Mouse (Mus musculus): ENCODE results near the gene Ankmy1.

Gene Ankmy1

DNA sequence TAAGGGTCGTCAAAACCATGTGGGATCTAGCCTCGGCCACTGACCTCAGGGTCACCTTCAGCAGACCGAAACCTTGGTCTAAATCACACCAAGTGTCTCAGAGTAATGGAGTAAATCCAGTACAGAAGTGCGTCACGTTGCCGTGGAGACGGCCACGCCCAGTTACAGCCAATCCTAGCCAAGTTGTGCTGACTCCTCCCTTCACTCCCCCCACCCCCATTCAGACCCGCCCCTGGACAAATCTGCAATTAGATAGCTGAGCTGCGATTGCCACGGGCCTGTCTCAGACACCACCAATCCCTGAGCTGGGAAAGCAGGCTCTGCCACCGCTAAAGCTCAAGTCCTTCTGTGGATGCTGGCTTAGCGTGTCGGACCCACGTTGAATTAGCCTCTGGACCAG is at the start of gene Ankmy1:
Ankmy1 (minus strand) TSS at position 121 of the 400 bp plus-strand sequence.
- DNase-seq, result peak; percentile 69

- DNase-seq, result no peak
Observed at GRCm38 (mm10) chr1:92950607-92951006, 47.9 kb upstream of the Ankmy1 start, which contains the start of gene Gpr35. Gene Gpr35 (plus strand): TSS chr1:92950865.

- no peak for DNase-seq
Observed at GRCm38 (mm10) chr1:92949426-92949825, 46.7 kb upstream of the Ankmy1 start.

DNA sequence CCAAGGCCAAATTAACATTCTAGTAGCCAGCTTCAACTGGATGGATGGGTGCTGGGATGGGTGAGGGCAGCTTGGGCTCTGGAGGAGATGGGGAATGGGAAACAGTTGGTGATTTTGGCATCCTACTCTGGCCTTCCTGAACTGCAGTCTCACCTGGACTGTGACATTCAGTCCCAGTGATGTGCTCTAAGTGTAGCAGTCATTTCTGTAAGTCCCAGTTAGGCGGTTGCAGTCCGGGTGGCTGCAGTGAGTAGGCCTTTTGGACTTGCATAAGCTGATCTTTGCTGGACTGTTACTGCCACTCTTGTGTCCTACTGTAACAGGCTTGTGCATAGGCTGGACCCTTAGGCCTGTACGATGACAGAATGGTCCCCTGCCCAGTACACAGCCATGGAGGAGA is 45.3 kb upstream of the Ankmy1 start:
- DNase-seq, result no peak

- DNase-seq, result no peak
Observed at GRCm38 (mm10) chr1:92943219-92943989, 40.7 kb upstream of the Ankmy1 start.

DNA sequence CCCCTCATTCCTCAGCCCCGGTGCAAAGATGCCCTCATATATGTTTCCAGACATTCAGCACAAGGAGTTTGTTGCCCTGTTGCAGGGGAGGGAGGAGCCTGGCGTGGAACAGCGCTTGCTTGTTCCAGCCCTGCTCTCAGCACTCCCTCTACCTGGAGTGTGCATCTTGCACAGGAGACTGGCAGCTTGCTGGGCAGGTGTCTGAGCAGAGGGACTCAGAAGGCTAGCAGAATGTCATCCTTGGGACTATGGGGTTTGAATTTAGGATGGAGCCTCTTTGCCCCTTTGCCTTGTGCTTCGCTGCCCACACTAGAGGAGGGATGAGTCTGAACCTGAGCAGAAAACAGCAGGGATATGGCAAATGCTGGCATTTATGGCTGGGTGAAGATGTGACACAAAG is 37.0 kb upstream of the Ankmy1 start:
- no peak for DNase-seq

DNA sequence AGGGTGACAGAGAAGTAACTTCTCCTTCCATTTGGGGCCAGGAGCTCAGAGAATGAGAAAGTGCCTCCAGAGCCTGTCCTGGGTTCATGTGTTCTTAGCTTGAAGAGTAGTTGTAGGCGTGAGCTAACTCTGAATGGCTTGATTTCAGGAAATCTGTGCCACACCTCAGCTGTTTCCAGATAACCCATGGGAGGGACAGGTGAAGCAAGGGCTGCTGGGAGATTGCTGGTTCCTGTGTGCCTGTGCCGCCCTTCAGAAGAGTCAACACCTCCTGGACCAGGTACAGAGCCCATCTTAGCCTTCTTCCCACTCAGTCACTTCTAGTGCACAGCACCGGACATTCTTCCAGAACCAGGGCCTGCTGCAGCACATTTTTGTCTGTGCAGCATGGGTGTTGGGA is 35.1 kb upstream of the Ankmy1 start:
- DNase-seq, result no peak

DNA sequence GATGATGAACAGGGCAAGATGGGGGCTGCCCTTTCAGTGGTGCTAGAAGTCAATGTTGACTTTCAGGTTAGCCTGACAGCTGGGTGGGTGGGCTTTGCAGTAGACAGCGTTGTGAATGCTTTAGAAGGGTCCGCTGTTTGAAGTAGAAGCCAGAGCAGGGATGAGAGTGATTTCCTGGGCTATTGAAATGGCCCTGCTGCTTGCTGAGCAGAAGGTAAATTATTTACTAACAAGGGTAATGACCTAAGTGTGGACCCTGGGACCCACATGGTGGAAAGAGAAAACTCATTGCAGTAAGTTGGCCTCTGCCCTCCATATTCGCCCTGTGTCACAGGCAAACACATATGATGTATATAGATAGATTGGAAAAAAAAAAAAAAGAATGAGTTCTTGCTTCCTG is 33.8 kb upstream of the Ankmy1 start:
- no peak for DNase-seq

- no peak for DNase-seq
Observed at GRCm38 (mm10) chr1:92935977-92936376, 33.3 kb upstream of the Ankmy1 start.

DNA sequence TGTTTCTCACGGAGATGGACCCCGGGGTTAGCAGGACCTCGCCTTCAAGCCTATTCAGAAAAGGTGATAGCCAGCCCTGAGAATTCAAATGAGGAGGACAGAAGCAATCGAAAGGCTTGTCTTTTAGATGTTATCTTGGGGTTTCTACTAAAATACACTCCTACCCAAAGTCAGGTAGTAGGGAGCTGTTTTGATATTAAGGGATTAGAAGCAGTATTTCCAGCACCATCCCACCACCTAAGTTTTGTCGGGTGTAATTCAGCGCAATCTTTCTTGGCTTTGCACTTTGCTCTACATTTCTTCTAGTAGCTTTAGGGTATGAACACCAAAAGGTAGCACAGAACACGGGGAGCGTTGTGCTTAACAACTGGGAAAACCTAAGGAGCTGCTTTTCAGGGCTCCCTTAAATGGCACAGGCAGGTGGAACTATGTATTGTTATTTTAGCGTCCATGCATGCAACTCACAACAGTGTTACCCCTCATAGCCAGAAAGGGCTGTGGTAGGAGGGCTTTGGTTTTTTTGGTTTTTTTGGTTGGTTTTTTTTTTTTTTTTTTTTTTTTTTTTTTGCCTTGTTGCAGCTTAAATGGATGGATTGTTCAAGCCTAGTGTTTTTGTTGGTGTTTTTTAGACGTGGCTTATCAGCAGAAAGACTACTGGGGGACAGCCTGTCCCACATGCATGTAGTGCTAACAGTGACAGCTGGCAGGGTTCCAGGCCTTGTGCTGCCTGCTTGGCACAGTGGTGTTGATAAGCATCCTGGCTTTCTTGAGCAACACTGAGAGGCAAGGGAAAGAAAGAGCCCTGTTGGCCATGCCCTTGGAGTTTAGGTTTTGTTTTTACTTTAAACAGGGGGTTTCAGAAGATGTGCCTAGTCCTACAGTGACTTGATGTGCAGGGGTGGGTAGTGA is 32.6 kb upstream of the Ankmy1 start:
- peak; percentile 40 for DNase-seq

GRCm38 (mm10) chr1:92934182-92934827 is 31.6 kb upstream of the Ankmy1 start, which contains the start of gene Capn10:
Gene Capn10 (plus strand): TSS chr1:92934376.
- DNase-seq, result peak; percentile 97

- no peak for DNase-seq
Observed at GRCm38 (mm10) chr1:92933611-92934010, 30.9 kb upstream of the Ankmy1 start.

DNA sequence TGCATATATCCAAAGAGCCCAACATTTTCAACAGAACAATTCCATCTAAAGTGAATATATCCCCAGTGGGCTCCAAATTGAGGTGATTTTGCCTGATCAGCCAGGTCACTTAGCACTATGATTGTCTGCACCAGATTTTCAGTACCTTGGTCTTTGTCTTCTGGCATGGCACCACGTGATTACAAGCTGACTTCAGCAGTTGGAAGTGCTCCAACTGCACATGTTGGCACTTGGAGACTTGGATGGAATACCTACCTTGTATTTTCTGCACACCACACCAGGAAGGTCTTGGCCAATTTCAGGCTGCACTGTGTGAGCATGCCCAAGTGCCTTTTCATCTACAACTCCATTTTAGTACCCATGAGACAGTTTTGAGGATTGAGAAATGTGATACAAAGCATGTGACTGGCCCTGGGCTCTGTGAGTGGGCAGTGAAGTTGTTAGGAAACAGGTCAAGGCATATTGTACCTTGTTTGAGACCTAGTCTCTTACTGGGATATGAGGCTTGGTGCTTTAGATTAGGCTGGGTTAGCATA is 27.5 kb upstream of the Ankmy1 start:
- DNase-seq, result peak; percentile 73

- DNase-seq, result no peak
Observed at GRCm38 (mm10) chr1:92921496-92921895, 18.8 kb upstream of the Ankmy1 start.

- DNase-seq, result no peak
Observed at GRCm38 (mm10) chr1:92920474-92921200, 17.9 kb upstream of the Ankmy1 start.

GRCm38 (mm10) chr1:92919775-92920174 is 17.1 kb upstream of the Ankmy1 start:
- DNase-seq, result no peak

DNA sequence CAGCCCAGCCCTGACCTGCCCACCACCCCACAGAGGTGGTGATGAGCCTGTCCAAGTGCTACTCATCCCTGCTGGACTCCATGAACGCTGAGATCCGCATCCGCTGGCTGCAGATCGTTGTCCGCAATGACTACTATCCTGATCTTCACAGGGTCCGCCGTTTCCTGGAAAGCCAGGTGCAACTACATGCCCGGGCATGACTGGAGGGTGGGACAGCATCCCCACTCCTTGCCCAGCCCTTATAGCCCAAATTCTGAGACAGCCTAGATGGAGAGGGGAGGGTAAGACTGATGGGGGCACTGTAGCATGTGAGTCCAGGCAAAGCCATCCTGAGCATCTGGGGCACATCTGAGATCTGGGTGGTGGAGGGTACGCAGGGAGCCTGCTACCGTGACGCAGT is 16.4 kb upstream of the Ankmy1 start:
- no peak for DNase-seq

DNA sequence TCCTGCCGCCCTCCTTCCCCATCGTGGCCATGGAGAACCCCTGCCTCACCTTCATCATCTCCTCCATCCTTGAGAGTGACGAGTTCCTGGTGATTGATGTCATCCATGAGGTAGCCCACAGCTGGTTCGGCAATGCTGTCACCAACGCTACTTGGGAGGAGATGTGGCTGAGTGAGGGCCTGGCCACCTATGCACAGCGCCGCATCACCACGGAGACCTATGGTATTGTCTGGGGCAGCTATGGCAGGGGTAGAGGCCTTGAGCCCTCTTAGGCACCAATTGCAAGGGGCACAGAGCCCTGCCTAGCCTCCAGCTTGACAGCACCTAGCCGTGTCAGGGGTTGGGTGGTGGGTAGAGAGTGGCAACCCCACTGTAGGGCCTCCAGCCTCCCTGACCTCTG is 14.0 kb upstream of the Ankmy1 start:
- DNase-seq, result no peak

DNA sequence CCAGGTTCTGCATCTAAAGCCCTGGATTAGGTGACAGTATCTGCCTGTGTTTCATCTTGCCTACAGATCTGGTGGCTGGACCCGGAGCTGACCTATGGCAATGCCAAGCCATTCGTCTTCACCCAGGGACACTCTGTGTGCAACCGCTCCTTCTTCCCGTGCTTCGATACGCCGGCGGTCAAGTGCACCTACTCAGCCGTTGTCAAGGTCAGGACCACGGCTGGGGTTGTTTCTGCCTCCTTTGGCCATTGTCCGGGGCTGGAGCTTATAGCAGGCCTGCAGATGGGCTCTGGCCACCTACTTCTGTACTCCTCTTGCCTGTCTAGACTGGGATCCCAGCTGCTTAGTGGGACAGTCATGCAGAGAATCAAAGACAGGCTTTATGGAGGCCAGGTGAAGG is 12.3 kb upstream of the Ankmy1 start:
- no peak for DNase-seq

DNA sequence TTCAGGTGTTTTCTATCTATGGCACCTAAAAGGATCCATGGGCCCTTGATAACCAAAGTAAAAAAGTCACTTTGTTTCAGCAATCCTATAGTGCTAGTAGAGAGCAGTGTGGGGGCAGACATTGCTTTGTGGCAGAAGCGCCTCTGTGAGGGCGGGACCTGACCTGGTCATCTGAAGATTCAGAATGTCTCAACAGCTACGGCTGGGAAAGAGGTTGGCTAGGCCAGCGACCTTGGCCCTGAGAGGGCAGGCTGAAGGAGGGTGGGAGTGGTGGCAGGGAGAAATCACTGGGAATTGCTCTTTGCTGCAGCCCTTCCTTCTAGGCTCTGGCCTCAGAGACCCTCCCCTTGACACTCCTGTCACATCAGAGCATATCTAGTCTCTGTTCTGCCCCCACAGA is 11.5 kb upstream of the Ankmy1 start:
- no peak for DNase-seq

DNA sequence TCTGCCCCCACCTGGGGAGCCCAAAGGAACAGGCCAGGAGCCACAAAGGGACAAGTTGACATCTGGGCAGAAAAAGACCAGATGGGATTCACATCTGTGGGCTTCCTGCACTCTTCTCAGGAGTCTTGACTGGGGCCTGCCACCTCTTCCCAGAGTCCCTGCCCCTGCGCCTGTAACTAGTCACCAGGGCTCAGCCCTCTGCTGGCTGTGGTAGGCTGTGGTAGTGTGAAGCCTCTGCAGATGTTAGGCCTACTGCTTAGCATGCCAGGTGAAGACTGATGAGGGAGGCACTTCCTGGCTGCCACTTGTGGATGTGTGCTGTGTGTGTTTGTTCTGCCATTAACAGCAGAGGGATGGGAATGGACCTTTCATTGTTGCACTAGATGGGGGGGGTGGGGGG is 9.6 kb upstream of the Ankmy1 start:
- no peak for DNase-seq

DNA sequence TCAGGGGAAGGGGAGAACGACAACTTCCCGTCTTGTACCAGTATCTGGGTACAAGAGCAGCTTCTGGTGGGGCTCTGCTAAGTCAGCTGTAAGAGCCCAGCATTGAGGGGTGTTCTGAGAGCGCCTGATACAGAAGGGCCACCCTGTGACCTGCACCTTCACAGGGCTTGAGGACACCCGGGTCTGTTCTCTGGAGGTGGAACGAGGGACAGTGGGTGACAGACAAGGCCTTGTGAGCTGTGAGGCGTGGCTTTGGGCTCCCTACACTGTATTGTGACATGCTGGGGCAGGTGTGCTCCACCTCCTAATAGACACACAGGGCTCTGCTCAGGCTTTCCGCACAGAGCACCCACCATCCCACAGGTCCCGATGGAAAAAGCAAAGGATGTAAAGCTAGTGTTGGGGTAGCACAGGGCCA is 9.0 kb upstream of the Ankmy1 start:
- DNase-seq, result peak; percentile 31

Measured in kidney, adult 18-20 months (tissue).